Mouse (Mus musculus): Measurements from ENCODE around the gene Zbed5. TPM values are rescaled to one million over a fixed set of nuclear protein-coding genes. Genes with fewer than 3 reads are reported as not detected.

Gene Zbed5
- 1.5 and 1.8 TPM in 2 replicates for polyA plus RNA-seq (2015; fragmentation: Nextera tagmentation; extraction: Ambion mirVana)

GRCm38 (mm10) chr5:129895198-129896088 is at the start of gene Zbed5:
Gene Zbed5, plus strand, starts transcription at chr5:129895723.

GRCm38 (mm10) chr5:129846752-129847557 is 48.6 kb upstream of the Zbed5 start, which contains the start of gene Sumf2:
Gene Sumf2, plus strand, starts transcription at chr5:129846986.

GRCm38 (mm10) chr5:129886911-129887636 is 8.4 kb upstream of the Zbed5 start, which contains the start of gene Chchd2:
Gene Chchd2, minus strand, starts transcription at chr5:129887470.

GRCm38 (mm10) chr5:129898449-129898848 is 2.9 kb downstream of the Zbed5 start, which contains the start of gene Phkg1:
Gene Phkg1, minus strand, starts transcription at chr5:129898549.

GRCm38 (mm10) chr5:129908242-129908965 is 12.9 kb downstream of the Zbed5 start, which contains the start of gene Nupr1l:
Gene Nupr1l, plus strand, starts transcription at chr5:129908540.

GRCm38 (mm10) chr5:129941495-129942045 is 46.0 kb downstream of the Zbed5 start, which contains the start of gene Vkorc1l1:
Gene Vkorc1l1, plus strand, starts transcription at chr5:129941970.

Other genes with a start within 250 kb of the Zbed5 start
- 1.3 and 1.7 TPM in 2 replicates for gene Zfp11, start 225.6 kb upstream of the Zbed5 start, polyA plus RNA-seq (2015; fragmentation: Nextera tagmentation; extraction: Ambion mirVana)
- not detected in 2 replicates for gene Sept14, start 187.2 kb upstream of the Zbed5 start, polyA plus RNA-seq (2015; fragmentation: Nextera tagmentation; extraction: Ambion mirVana)
- 172 and 173 TPM in 2 replicates for gene Mrps17, start 180.2 kb upstream of the Zbed5 start, polyA plus RNA-seq (2015; fragmentation: Nextera tagmentation; extraction: Ambion mirVana)
- 492 and 574 TPM in 2 replicates for gene Nipsnap2, start 170.7 kb upstream of the Zbed5 start, polyA plus RNA-seq (2015; fragmentation: Nextera tagmentation; extraction: Ambion mirVana)
- gene Psph, start 108.3 kb upstream of the Zbed5 start, polyA plus RNA-seq (2015; fragmentation: Nextera tagmentation; extraction: Ambion mirVana), result 21.2 and 26.9 TPM in 2 replicates
- 17.3 and 22.9 TPM in 2 replicates for gene Sumf2, start 48.7 kb upstream of the Zbed5 start, polyA plus RNA-seq (2015; fragmentation: Nextera tagmentation; extraction: Ambion mirVana)
- gene Chchd2, start 8.3 kb upstream of the Zbed5 start, polyA plus RNA-seq (2015; fragmentation: Nextera tagmentation; extraction: Ambion mirVana), result 963 and 976 TPM in 2 replicates
- 26.0 and 30.5 TPM in 2 replicates for gene Phkg1, start 2.8 kb downstream of the Zbed5 start, polyA plus RNA-seq (2015; fragmentation: Nextera tagmentation; extraction: Ambion mirVana)
- gene Nupr1l, start 12.8 kb downstream of the Zbed5 start, polyA plus RNA-seq (2015; fragmentation: Nextera tagmentation; extraction: Ambion mirVana), result 1.9 and 2.0 TPM in 2 replicates
- gene Vkorc1l1, start 46.2 kb downstream of the Zbed5 start, polyA plus RNA-seq (2015; fragmentation: Nextera tagmentation; extraction: Ambion mirVana), result 13.4 and 19.1 TPM in 2 replicates
- 26.2 and 32.8 TPM in 2 replicates for gene Gusb, start 107.3 kb downstream of the Zbed5 start, polyA plus RNA-seq (2015; fragmentation: Nextera tagmentation; extraction: Ambion mirVana)
- gene Asl, start 133.5 kb downstream of the Zbed5 start, polyA plus RNA-seq (2015; fragmentation: Nextera tagmentation; extraction: Ambion mirVana), result 17.4 and 21.2 TPM in 2 replicates
- 15.9 and 19.2 TPM in 2 replicates for gene Crcp, start 133.6 kb downstream of the Zbed5 start, polyA plus RNA-seq (2015; fragmentation: Nextera tagmentation; extraction: Ambion mirVana)
- gene Tpst1, start 177.6 kb downstream of the Zbed5 start, polyA plus RNA-seq (2015; fragmentation: Nextera tagmentation; extraction: Ambion mirVana), result 51.3 and 59.1 TPM in 2 replicates
- gene Kctd7, start 249.1 kb downstream of the Zbed5 start, polyA plus RNA-seq (2015; fragmentation: Nextera tagmentation; extraction: Ambion mirVana), result 3.4 and 4.0 TPM in 2 replicates

All from skeletal muscle tissue, postnatal 0 days (tissue).